Mouse (Mus musculus) limb, embryonic 11.5 days (tissue): Measurements from ENCODE around the gene Gipc2. TPM values are rescaled to one million over a fixed set of nuclear protein-coding genes. Genes with fewer than 3 reads are reported as not detected.

Experiments used
- ATAC-seq: fragments of 200-750 bp; cut with Nextera tagmentation; 2 replicates; pipeline ENCODE4 v1.8.0; 2017; ENCODE audit warnings: low read depth; ENCODE audit not compliant: insufficient number of reproducible peaks, low FRiP score, low TSS enrichment
- DNase-seq: peaks from one replicate; pipeline ENCODE4 v3.0.0-alpha.2; 2015; ENCODE audit warnings: low spot score
- H3K27ac ChIP-seq: fragments of 300-500 bp; sonication (generic); replicated peaks from 2 replicates; pipeline ENCODE4 v1.5.1; 2014; ENCODE audit warnings: low read depth, mild to moderate bottlenecking, low read length
- H3K27me3 ChIP-seq: fragments of 300-500 bp; sonication (generic); 2 replicates; pipeline ENCODE4 v1.6.1; 2014; ENCODE audit warnings: mild to moderate bottlenecking, low read length, mixed read lengths; ENCODE audit not compliant: control insufficient read depth, insufficient read depth
- H3K36me3 ChIP-seq: fragments of 300-500 bp; sonication (generic); 2 replicates; pipeline ENCODE4 v1.6.1; 2014; ENCODE audit warnings: mild to moderate bottlenecking, low read length, moderate library complexity, mixed read lengths; ENCODE audit not compliant: control insufficient read depth, insufficient read depth
- H3K4me1 ChIP-seq: fragments of 300-500 bp; sonication (generic); 2 replicates; pipeline ENCODE4 v1.6.1; 2014; ENCODE audit warnings: low read length, mixed read lengths; ENCODE audit not compliant: control insufficient read depth, insufficient read depth
- H3K4me2 ChIP-seq: fragments of 300-500 bp; sonication (generic); 2 replicates; pipeline ENCODE4 v1.6.1; 2014; ENCODE audit warnings: low read depth, mild to moderate bottlenecking, moderate library complexity; ENCODE audit not compliant: severe bottlenecking
- H3K4me3 ChIP-seq: fragments of 300-500 bp; sonication (generic); 2 replicates; pipeline ENCODE4 v1.5.1; 2014; ENCODE audit warnings: low read depth, low read length
- H3K9ac ChIP-seq: fragments of 300-500 bp; sonication (generic); 2 replicates; pipeline ENCODE4 v1.6.1; 2014; ENCODE audit warnings: mild to moderate bottlenecking, low read length
- H3K9me3 ChIP-seq: fragments of 300-500 bp; sonication (generic); 2 replicates; pipeline ENCODE4 v1.6.1; 2016; ENCODE audit warnings: low read length; ENCODE audit not compliant: control insufficient read depth
- WGBS: fragments of 180-500 bp; shearing (Covaris S2); extraction: QIAGEN DNeasy Blood & Tissue Kit; methylation state at CpG from one replicate; pipeline ENCODE4 v1.1.7; 2014; 5-methylcytosine and 5-hydroxymethylcytosine counted together
- polyA plus RNA-seq: library from polyadenylated mRNA; unstranded; fragments of >200 nt; fragmentation: Nextera tagmentation; extraction: Ambion mirVana; gene quantifications from 2 replicates; pipeline ENCODE4 v1.2.1, GENCODE M21; 2014

The Gipc2 gene
- polyA plus RNA-seq, 1 experiment from 2014 or later = 3.3 TPM

DNA sequence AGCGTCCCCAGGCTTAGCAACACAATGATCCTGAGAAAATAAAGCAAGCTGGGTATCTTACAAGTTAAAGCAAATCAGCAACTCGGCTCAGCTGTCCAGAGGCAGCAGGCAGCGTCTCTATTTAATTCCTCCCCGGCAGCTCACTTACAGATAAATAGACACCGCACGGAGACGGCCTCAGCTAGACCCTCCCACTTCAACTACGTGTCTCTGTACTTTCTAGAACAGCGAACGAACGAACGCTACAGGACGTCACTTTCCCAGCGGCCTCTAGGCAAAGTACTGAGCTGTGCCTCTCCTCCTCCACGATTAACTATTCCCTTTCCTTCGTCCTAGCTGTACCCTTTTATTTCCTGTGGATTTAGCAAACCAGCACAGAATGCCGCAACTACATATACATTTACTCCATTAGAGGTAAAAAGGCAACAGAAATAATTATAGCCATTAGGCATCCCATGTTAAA, 27.6 kb upstream of the Gipc2 start:
- DNase-seq = peak; percentile 80
- peak; percentile 92 for ATAC-seq
- under 1% methylated on average over 17 of the region's 17 CpGs for WGBS
- Histone ChIP-seq H3K4me2 (peak overlapping the region; percentile 52), H3K4me1 (no peaks in the 10 kb centered on the region), H3K9ac (peak overlapping the region; percentile 62), H3K36me3 (no peaks in the 10 kb centered on the region), H3K27me3 (no peaks in the 10 kb centered on the region), H3K4me3 (peak overlapping the region; percentile 49), H3K9me3 (no peaks in the 10 kb centered on the region), H3K27ac (peak overlapping the region; percentile 38; the same call in 1 of the 2 replicates)

DNA sequence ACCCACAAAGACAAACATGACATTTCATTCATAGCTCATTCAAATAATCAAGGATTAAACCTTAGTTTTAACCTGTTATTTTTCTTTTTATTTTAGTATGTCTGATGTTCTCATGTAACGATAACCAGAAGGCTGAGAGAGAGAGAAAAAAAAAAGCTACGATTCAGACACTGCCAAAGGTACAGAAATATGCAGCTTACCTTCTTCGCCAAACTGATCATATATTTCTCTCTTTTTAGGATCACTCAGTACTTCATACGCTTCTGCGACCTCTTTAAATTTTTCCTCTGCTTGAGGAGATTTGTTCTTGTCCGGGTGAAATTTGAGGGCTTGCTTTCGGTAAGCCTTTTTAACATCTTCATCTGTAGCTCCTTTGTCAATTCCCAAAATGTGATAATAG, 27.1 kb upstream of the Gipc2 start:
- 21% methylated on average over 7 of the region's 7 CpGs for WGBS
- no peaks in the 10 kb centered on the region for H3K27me3 ChIP-seq
- DNase-seq (no peak), ATAC-seq (no peak)
- no peaks in the 10 kb centered on the region for H3K4me1 ChIP-seq
- peak overlapping the region; percentile 38; the same call in 1 of the 2 replicates for H3K27ac ChIP-seq
- no peaks in the 10 kb centered on the region for H3K9me3 ChIP-seq
- peak overlapping the region; percentile 49 for H3K4me3 ChIP-seq
- H3K4me2 ChIP-seq = peak overlapping the region; percentile 52
- H3K9ac ChIP-seq = peak overlapping the region; percentile 62
- no peaks in the 10 kb centered on the region for H3K36me3 ChIP-seq

DNA sequence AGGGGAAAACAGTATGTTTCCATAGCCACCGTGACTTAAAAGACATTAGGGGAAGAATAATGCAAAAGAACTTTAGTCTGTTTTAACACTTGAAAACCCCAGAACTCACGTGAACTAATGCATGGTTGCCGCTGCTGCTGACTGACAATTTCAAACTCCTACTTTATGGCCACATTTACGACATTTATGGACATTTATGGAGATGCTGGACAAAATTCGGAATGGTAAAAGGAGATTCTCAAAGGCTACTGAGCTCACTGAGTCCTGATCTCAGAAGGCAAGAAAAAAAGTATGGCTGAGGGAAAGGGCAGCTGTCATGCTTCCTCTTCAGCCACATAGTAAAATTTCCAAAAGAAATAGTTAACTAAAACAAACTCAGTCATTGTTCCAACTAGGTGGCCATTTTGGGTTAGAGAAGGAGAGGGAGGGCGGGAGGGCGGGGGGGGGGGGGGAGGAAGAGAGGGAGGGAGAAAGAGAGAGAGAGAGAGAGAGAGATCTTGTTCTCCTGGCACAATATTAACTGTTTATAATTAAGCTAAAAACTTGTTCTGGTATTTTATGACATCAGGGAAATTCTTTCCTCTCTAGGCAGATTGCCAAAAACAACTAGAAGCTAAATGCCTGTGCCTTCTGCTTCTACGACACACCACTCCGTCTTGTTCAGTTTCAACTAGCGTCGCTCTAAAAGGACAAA, 26.4 kb upstream of the Gipc2 start:
- peak overlapping the region; percentile 31 for H3K4me3 ChIP-seq
- H3K4me2 ChIP-seq = peak overlapping the region; percentile 41
- H3K27me3 ChIP-seq = no peaks in the 10 kb centered on the region
- DNase-seq = no peak
- H3K9ac ChIP-seq = peak overlapping the region; percentile 49
- H3K9me3 ChIP-seq = no peaks in the 10 kb centered on the region
- peak overlapping the region; percentile 48 for H3K27ac ChIP-seq
- no peaks in the 10 kb centered on the region for H3K36me3 ChIP-seq
- no peaks in the 10 kb centered on the region for H3K4me1 ChIP-seq
- 32% methylated on average over 10 of the region's 11 CpGs for WGBS
- peak; percentile 7; the same call in 1 of the 2 replicates for ATAC-seq

DNA sequence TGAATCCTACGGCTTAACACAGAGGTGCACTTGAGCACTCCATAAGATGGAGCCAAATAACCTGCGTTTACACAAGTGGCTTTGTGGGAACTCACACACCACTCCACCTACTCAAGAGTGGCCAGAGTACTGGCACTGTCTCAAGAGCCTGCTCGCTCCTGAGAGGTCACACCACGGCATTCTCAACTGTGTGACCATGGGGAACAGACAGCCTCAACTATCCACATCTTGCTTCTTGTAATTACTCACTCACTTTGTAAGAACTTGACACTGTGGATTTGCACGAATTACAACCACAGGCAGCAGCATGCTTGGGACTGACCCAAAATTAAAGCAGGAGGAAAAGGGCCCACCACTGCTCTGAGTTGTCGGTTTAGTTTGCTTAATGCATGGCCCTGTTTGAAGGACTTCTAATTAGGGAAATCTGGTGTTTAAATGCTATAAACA, 25.8 kb upstream of the Gipc2 start:
- ATAC-seq (peak; percentile 59), DNase-seq (peak; percentile 60)
- no peaks in the 10 kb centered on the region for H3K27me3 ChIP-seq
- peak overlapping the region; percentile 31 for H3K4me3 ChIP-seq
- H3K4me2 ChIP-seq = peak overlapping the region; percentile 41
- H3K4me1 ChIP-seq = no peaks in the 10 kb centered on the region
- peak overlapping the region; percentile 49 for H3K9ac ChIP-seq
- H3K9me3 ChIP-seq = no peaks in the 10 kb centered on the region
- H3K27ac ChIP-seq = peak overlapping the region; percentile 48
- 20% methylated on average over 6 of the region's 6 CpGs for WGBS
- no peaks in the 10 kb centered on the region for H3K36me3 ChIP-seq

DNA sequence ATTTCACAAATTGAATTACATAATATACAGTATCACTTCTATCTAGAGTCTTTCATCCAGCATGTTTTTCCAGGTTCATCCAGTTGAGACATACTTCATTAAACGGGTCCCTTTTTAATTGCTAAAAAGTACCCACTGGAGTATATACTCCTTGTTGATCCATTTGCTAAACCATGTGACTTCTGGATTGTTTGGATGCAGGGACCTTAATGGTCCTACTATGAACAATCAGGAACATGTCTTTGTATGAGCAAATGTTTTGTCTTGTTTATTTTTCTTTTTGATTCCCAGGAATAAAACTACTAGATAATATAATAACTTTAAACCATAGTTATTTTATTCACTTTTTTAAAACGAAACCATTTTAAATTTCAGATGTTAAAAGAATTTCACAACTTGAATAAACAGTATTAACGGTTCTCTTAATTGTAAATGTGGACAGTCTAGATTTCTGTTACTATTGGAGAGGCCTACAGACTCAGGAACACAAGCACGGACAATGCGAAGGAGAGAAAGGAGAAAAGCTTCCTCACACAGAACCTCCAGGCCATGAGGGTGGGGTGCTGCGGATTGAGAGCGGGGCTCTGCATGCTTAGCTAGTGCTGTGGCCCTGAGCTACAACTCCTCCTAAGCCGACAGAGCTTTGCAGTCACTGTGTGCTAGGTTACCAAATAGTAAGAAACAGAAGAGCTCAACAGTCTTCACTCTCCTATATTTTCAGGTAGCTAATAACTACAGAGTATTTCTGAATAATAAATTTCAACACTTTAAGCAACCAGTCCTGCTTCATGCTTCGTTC, 24.8 kb upstream of the Gipc2 start:
- H3K27ac ChIP-seq = no peak overlapping the region
- 84% methylated on average over 9 of the region's 9 CpGs for WGBS
- peak overlapping the region; percentile 1; the same call in 1 of the 2 replicates for H3K4me3 ChIP-seq
- DNase-seq (no peak), ATAC-seq (no peak)
- peak overlapping the region; percentile 24 for H3K4me2 ChIP-seq
- no peaks in the 10 kb centered on the region for H3K4me1 ChIP-seq
- H3K9ac ChIP-seq = no peak overlapping the region
- no peaks in the 10 kb centered on the region for H3K27me3 ChIP-seq
- H3K9me3 ChIP-seq = no peaks in the 10 kb centered on the region
- H3K36me3 ChIP-seq = peaks cover 2% of the 10 kb centered on the region; the same call in 1 of the 2 replicates

DNA sequence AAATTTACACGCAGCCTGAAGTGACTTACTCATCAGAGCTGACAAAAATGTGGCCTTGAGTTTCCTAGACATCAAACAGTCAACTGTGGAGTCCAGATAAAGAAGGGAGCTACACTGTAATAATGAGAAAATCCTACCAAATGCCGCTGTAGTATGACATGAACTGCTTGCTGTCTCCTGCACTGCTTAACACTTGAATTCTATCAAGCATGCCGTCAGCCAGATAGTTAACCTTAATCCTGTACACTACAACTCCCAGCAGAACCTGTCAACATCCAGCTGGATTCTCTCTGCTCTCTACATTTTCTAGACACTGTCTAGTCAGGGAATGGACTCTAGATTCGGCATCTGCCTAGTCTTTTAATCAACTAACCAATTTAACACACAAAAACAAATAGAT, 23.3 kb upstream of the Gipc2 start:
- no peak overlapping the region for H3K4me2 ChIP-seq
- WGBS = 73% methylated on average over 4 of the region's 4 CpGs
- H3K27ac ChIP-seq = no peak overlapping the region
- H3K4me3 ChIP-seq = no peak overlapping the region
- H3K9me3 ChIP-seq = no peaks in the 10 kb centered on the region
- H3K36me3 ChIP-seq = peaks cover 2% of the 10 kb centered on the region; the same call in 1 of the 2 replicates
- no peaks in the 10 kb centered on the region for H3K4me1 ChIP-seq
- DNase-seq = no peak
- ATAC-seq = no peak
- H3K9ac ChIP-seq = no peak overlapping the region
- no peaks in the 10 kb centered on the region for H3K27me3 ChIP-seq

DNA sequence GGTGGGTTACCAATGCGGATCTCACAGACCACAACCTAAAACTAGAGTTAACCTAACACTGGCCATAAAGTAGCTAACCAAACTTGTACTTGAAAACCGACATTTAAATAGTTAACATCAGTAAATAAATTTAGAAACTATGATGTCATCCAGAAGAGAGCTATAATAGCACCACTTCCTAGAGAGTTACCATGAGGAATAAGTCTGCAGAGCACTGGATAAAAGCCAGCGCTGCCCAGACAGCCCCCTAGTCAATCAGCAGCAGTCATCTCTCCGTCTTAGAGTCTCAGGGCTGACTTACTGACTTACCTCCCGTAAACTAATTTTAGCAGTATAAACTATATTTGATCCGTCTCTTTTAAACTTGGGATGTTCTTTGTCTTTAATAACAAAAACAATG, 20.1 kb upstream of the Gipc2 start:
- H3K4me1 ChIP-seq = no peaks in the 10 kb centered on the region

DNA sequence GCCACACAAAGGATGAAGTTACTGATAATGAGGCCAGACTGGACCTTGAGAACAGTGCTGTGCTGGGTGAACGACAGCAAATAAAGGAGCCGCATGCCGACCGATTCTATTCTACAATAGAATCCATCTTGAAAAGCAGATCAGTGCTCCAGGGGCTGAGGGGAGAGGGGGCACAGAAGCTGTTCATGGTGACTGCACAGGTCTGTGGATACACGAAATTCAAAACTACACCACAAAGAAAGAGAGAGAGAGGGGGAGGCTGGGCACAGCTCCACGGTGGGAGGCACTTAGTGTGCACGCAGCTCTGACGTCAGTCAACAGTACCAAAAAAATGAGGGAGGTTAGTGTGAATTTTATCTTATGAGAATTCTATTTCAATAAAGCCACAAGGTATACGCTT, 17.5 kb upstream of the Gipc2 start:
- Histone ChIP-seq H3K4me2 (no peak overlapping the region), H3K9ac (no peak overlapping the region), H3K36me3 (peaks cover 2% of the 10 kb centered on the region; the same call in 1 of the 2 replicates), H3K27ac (no peak overlapping the region), H3K4me1 (peaks cover 6% of the 10 kb centered on the region; the same call in 1 of the 2 replicates), H3K4me3 (no peak overlapping the region), H3K27me3 (no peaks in the 10 kb centered on the region), H3K9me3 (no peaks in the 10 kb centered on the region)
- no peak for ATAC-seq
- no peak for DNase-seq
- WGBS = 88% methylated on average over 9 of the region's 9 CpGs

More for the DNA sequence above, 20.1 kb upstream of the Gipc2 start:
- Histone ChIP-seq H3K9ac (no peak overlapping the region), H3K4me3 (no peak overlapping the region), H3K27ac (no peak overlapping the region), H3K9me3 (no peaks in the 10 kb centered on the region), H3K4me2 (no peak overlapping the region), H3K36me3 (peaks cover 2% of the 10 kb centered on the region; the same call in 1 of the 2 replicates), H3K27me3 (no peaks in the 10 kb centered on the region)
- 86% methylated on average over 6 of the region's 6 CpGs for WGBS
- no peak for ATAC-seq
- DNase-seq = no peak
